Mouse (Mus musculus) right cerebral cortex, postnatal 4 days (tissue): ENCODE data around the gene Chd2.
A peak's percentile ranks its signal among the peaks of the same experiment; 100 is the strongest.
"Not testable (repeated sequence)": the region's sequence is repeated elsewhere in the genome, so short reads cannot be mapped to it uniquely, and the experiment has no call there.

Source experiments
- DNase-seq: peaks from one replicate; pipeline ENCODE4 v3.0.0-alpha.2; 2022

The Chd2 gene

GRCm38 (mm10) chr7:73519060-73519796, 22.4 kb downstream of the Chd2 start:
- DNase-seq = no peak

DNA sequence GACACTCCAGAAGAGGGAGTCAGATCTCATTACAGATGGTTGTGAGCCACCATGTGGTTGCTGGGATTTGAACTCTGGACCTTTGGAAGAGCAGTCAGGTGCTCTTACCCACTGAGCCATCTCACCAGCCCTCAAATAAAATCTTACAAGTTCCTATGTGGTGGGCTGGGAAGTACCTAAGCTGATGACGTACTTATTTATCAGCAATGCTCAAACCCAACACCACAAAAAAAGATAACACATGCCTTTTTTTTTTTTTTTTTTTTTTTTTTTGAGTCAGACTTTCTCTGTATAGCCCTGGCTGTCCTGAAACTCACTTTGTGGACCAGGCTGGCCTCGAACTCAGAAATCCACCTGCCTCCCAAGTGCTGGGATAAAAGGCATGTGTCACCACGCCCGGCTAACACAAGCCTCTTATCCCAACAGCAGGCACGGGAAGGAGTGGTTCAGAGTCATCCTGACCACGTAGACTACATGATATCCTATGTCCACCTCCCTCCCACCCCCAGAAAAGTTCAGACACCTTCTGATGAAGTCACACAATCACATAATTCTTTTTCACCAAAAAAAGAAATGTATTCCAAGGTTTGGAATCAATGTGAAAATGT, 23.2 kb downstream of the Chd2 start:
- not testable (repeated sequence) for DNase-seq

DNA sequence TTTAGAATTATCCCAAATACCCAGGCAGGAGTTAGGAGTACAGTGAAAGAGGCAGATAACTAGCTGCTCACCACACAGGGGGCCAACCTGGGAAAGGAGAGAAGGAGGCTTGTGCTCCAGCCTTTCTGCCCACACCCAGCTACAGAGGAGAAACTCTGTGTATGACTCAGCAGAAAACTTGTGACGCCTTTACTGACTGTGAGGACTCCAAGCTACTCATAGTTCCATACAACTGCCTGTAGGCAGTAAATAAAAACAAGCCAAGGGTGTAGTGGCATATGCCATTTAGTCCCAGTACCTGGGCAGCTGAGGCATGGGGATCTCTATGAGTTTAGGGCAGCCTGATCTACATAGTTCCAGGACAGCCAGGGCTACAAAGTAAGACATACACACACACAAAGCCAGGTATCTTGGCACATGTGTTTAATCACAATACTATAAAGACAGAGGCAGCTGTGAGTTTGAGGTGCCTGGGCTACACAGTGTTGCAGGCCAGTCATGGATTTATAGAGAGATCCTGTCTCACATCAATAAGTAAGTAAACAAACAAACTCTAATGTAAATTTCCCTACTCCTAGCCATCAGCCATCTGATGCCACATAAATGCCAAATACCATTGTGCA, 24.1 kb downstream of the Chd2 start:
- DNase-seq = no peak

- no peak for DNase-seq
These were observed 24.8 kb downstream of the Chd2 start for GRCm38 (mm10) chr7:73516820-73517219.

DNA sequence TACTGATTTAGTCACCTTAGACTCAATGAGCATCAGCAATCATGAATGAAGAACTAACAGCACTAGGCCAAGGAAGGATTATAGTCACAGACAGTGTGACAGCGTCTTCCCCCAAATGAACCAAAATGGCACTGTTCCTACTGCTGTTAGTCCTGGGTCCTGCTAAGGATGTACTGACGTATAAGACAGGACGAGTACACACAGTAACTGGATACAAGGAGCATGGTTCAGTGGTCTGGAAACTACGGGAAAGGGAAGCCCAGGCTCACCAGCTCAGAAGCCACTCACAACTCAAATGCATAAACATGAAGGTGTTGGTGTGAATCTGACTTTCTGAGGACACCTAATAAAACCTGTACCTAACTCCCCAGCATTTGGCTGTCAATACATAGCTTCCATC, 27.1 kb downstream of the Chd2 start:
- DNase-seq = no peak

GRCm38 (mm10) chr7:73512422-73512821, 29.2 kb downstream of the Chd2 start:
- DNase-seq = no peak

- DNase-seq = no peak
These were observed 32.9 kb downstream of the Chd2 start for GRCm38 (mm10) chr7:73508688-73509087.

GRCm38 (mm10) chr7:73507491-73507890, 34.1 kb downstream of the Chd2 start:
- DNase-seq = peak; percentile 39

DNA sequence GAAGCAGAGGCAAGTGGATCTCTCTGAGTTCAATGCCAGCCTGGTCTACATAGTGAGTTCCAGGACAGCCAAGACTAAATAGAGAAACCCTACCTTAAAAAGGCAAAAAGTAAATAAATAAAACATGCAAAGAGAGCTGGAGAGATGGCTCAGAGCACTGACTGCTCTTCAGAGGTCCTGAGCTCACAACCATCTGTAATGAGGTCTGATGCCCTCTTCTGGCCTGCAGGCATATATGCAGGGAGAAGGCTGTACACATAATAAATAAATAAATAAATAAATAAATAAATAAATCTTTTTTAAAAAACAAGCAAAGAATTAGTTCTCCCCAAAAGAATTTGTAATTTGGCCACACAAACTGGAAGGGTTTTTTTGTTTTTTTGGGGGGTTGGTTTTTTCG, 34.8 kb downstream of the Chd2 start:
- no peak for DNase-seq

DNA sequence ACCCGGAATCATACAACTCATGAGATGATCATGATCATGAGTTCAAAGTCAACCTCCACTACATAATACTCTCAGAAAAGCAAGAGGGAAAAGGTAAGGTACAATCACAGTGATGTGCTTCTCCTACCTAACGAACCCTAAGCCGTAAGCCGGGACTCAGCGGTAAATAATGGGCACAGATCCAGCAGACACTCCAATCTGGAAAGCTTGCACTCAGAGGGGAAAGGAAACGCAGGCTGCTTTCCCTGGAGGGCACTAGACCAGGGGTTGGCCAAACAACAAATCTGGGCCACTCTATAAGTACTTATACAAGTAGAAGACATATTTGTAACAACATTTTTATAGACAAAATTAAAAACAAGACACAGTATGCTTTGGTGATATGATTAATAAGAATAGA, 36.4 kb downstream of the Chd2 start:
- no peak for DNase-seq

DNA sequence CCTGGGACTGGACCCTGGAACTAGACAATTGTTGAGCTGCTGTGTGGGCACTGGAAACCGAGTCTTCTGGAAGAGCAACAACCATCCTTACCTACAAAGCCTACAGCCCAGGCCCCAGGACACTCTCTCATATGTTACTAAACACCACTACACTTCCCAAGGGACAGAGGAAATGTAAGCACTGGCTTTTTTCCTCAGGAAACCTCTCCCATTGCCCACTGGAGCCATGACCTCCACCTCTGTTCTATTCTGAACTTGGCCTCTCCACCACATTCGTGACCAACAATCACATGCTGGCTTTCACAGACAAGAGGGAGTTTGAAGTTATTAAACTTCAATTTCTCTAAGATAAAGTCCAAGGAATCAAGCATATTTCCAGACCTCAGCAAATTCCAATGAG, 43.4 kb downstream of the Chd2 start:
- no peak for DNase-seq

- DNase-seq = no peak
These were observed 52.4 kb downstream of the Chd2 start for GRCm38 (mm10) chr7:73489261-73489660.

- no peak for DNase-seq
These were observed 60.5 kb downstream of the Chd2 start for GRCm38 (mm10) chr7:73481094-73481493.

GRCm38 (mm10) chr7:73479506-73479905, 62.1 kb downstream of the Chd2 start:
- DNase-seq = no peak

GRCm38 (mm10) chr7:73478157-73479058, 63.2 kb downstream of the Chd2 start:
- no peak for DNase-seq

GRCm38 (mm10) chr7:73467741-73468140, 73.9 kb downstream of the Chd2 start:
- no peak for DNase-seq

DNA sequence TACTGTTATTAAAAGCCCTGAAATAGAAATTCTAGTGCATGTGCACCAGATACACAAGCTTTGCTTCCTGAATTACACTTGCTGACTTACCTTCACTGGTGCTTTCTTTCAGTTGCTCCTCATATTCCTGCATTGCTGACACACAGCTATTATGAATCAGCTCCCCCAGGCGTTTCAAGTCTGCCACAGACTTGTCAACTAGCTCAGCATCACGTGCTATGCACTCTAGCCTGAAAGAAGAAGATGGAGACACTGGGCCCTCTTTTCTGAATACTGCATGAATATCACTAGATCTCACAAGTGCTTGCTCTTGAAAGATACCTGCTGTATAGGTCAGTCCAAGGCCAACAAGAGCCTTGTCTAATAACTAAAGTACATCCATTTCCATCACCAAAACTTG, 78.1 kb downstream of the Chd2 start:
- no peak for DNase-seq

DNA sequence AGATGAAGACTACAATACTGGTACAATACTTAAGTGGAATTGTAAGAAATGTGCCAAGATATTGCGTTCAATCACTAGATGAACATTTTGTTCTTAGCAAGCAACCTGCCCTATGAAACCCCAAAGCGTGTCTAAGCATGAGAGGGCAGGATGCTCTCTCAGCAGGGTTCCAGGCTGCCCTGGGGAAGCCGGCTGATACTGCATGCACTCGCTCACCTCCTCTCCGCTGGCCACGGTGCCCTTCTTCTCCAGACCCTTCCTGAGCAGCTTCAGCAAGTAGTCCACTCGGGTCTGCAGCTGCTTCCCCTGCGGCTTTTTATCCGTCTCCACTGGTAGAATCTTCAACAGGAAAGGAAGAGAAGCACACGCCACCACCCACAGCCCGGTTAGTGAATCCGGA, 87.5 kb downstream of the Chd2 start:
- no peak for DNase-seq

- DNase-seq = no peak
These were observed 89.3 kb downstream of the Chd2 start for GRCm38 (mm10) chr7:73452187-73452808.

- DNase-seq = no peak
These were observed 90.0 kb downstream of the Chd2 start for GRCm38 (mm10) chr7:73451594-73451993.

GRCm38 (mm10) chr7:73442246-73442645, 99.4 kb downstream of the Chd2 start:
- no peak for DNase-seq

DNA sequence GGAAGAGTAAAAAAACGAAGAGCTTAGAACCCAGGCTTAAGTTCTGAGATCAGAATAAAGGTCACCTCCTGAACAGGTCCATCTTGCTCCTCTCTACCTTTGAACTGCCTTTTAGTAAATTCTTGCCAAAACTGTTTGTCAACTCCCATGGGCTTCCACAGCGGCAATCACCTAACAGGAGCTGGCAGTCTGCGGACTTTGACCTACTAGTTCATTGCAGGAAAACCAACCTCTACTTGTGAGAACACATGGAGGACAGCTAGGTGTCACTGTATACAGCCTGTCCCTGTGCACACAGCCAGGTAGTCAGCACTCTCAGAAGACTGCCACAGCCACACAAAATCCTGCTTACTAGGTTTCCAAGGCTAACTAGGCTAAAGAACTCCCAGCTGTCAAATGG, 99.8 kb downstream of the Chd2 start:
- DNase-seq = no peak

DNA sequence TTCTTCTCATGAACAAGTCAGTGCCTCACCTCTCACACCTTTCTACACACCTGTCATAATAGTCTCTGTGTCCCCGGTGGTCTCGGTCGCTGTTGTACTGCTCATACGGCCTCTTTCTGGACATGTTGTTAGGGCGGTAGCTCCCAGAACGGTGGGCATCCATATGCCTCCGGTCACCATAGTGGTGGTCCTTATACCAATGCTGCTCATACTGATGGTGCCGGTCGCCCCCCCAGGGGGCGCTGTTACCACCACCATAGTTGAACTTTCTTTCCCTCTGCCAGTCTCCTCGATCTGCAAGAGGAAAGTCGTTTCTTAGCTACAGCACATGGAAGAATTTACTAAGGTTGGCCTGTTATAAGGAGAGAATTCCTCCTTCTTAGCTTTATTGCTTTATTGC, 105.9 kb downstream of the Chd2 start:
- peak; percentile 40 for DNase-seq
